Comparison of ENCODE assay signal across 8 mouse cellular contexts in genomic region chr4:54949561-54949940, GRCm38 (mm10). TPM values are rescaled to one million over a fixed set of nuclear protein-coding genes. Genes with fewer than 3 reads are reported as not detected.
DNase-seq lines count a peak whose midpoint lies in the region; ATAC-seq lines count a peak whose summit lies in the region.

No protein-coding gene starts in this region.

- ATAC-seq in kidney, embryonic 15.5 days (replicated peaks; ENCODE audit: low FRiP score) = no peak
- no peak for ATAC-seq in forebrain, embryonic 13.5 days
- ATAC-seq in limb, embryonic 12.5 days (ENCODE audit: insufficient number of reproducible peaks, insufficient read depth, low FRiP score, low TSS enrichment, low read depth) = no peak
- ATAC-seq in neural tube, embryonic 14.5 days (ENCODE audit: low read depth) = no peak

- peak overlapping the region; percentile 76 for H3K9ac ChIP-seq in kidney, embryonic 15.5 days
- H3K9ac ChIP-seq in forebrain, embryonic 13.5 days = peak overlapping the region; percentile 98
- H3K9ac ChIP-seq in limb, embryonic 12.5 days (replicated peaks) = peak overlapping the region; percentile 92
- H3K9ac ChIP-seq in neural tube, embryonic 14.5 days (replicated peaks; ENCODE audit: low read depth, low read length) = peak overlapping the region; percentile 93

- H3K27me3 ChIP-seq in kidney, embryonic 15.5 days = no peaks in the 10 kb centered on the region
- H3K27me3 ChIP-seq in forebrain, embryonic 13.5 days = no peaks in the 10 kb centered on the region
- H3K27me3 ChIP-seq in limb, embryonic 12.5 days = no peaks in the 10 kb centered on the region
- no peaks in the 10 kb centered on the region for H3K27me3 ChIP-seq in neural tube, embryonic 14.5 days (ENCODE audit: control insufficient read depth, insufficient read depth, low read length)

- peaks cover 32% of the 10 kb centered on the region for H3K4me1 ChIP-seq in kidney, embryonic 15.5 days
- H3K4me1 ChIP-seq in forebrain, embryonic 13.5 days = peaks cover 41% of the 10 kb centered on the region
- peaks cover 21% of the 10 kb centered on the region; the same call in 1 of the 2 replicates for H3K4me1 ChIP-seq in limb, embryonic 12.5 days (replicated peaks)
- peaks cover 25% of the 10 kb centered on the region for H3K4me1 ChIP-seq in neural tube, embryonic 14.5 days (ENCODE audit: control insufficient read depth, insufficient read depth, low read length)

- peak overlapping the region; percentile 98 for H3K27ac ChIP-seq in kidney, embryonic 15.5 days
- peak overlapping the region; percentile 100 for H3K27ac ChIP-seq in forebrain, embryonic 13.5 days
- H3K27ac ChIP-seq in limb, embryonic 12.5 days = peak overlapping the region; percentile 97
- H3K27ac ChIP-seq in neural tube, embryonic 14.5 days (ENCODE audit: low read depth, low read length) = peak overlapping the region; percentile 96

- H3K9me3 ChIP-seq in kidney, embryonic 15.5 days (replicated peaks) = no peaks in the 10 kb centered on the region
- no peaks in the 10 kb centered on the region for H3K9me3 ChIP-seq in forebrain, embryonic 13.5 days (replicated peaks)
- no peaks in the 10 kb centered on the region for H3K9me3 ChIP-seq in limb, embryonic 12.5 days
- H3K9me3 ChIP-seq in neural tube, embryonic 14.5 days (ENCODE audit: control insufficient read depth, low read length) = no peaks in the 10 kb centered on the region

- H3K4me2 ChIP-seq in kidney, embryonic 15.5 days = peak overlapping the region; percentile 95
- peak overlapping the region; percentile 78 for H3K4me2 ChIP-seq in forebrain, embryonic 13.5 days
- H3K4me2 ChIP-seq in limb, embryonic 12.5 days = peak overlapping the region; percentile 78
- peak overlapping the region; percentile 89 for H3K4me2 ChIP-seq in neural tube, embryonic 14.5 days (ENCODE audit: low read depth, low read length)

- peak overlapping the region; percentile 78 for H3K4me3 ChIP-seq in kidney, embryonic 15.5 days (replicated peaks)
- H3K4me3 ChIP-seq in forebrain, embryonic 13.5 days = peak overlapping the region; percentile 85
- peak overlapping the region; percentile 67 for H3K4me3 ChIP-seq in limb, embryonic 12.5 days (replicated peaks)
- peak overlapping the region; percentile 59 for H3K4me3 ChIP-seq in neural tube, embryonic 14.5 days (ENCODE audit: low read depth, low read length)

- DNase-seq in kidney, postnatal 25 days = no peak
- DNase-seq in adipocyte (ENCODE audit: low spot score) (peak; percentile 59), MN1 (ENCODE audit: low spot score) (no peak)
- no peak for DNase-seq in thymus, postnatal 25 days

- WGBS in kidney, embryonic 15.5 days = 10% methylated on average over 7 of the region's 7 CpGs
- 4% methylated on average over 7 of the region's 7 CpGs for WGBS in forebrain, embryonic 13.5 days
- WGBS in limb, embryonic 12.5 days = 13% methylated on average over 7 of the region's 7 CpGs
- WGBS in neural tube, embryonic 14.5 days = 7% methylated on average over 7 of the region's 7 CpGs

- no peaks in the 10 kb centered on the region for H3K36me3 ChIP-seq in kidney, embryonic 15.5 days
- H3K36me3 ChIP-seq in forebrain, embryonic 13.5 days (ENCODE audit: poor library complexity, severe bottlenecking) = peaks cover 3% of the 10 kb centered on the region; the same call in 1 of the 2 replicates
- 0 out of 2 replicates have a peak, but pooled peaks cover 5% of the 10 kb centered on the region for H3K36me3 ChIP-seq in limb, embryonic 12.5 days
- H3K36me3 ChIP-seq in neural tube, embryonic 14.5 days (ENCODE audit: control insufficient read depth, insufficient read depth, low read length) = no peaks in the 10 kb centered on the region

RNA-seq across cellular contexts. Expression of gene Zfp462, which starts 4.7 kb away (rescaled TPM):
- polyA plus RNA-seq in kidney, embryonic 15.5 days (2015; fragmentation: Nextera tagmentation; extraction: Ambion mirVana) = 3.9 and 4.7 TPM in 2 replicates
- polyA plus RNA-seq in forebrain, embryonic 13.5 days (2015; fragmentation: Nextera tagmentation; extraction: Ambion mirVana) = 23.1 and 24.6 TPM in 2 replicates
- 7.0 and 8.4 TPM in 2 replicates for polyA plus RNA-seq in limb, embryonic 12.5 days (2016; fragmentation: Nextera tagmentation; extraction: Ambion mirVana)
- 11.1 and 16.8 TPM in 2 replicates for polyA plus RNA-seq in neural tube, embryonic 14.5 days (2014; fragmentation: Nextera tagmentation; extraction: Ambion mirVana)
